Mouse (Mus musculus): ENCODE results near the gene Fam185a. TPM values are rescaled to one million over a fixed set of nuclear protein-coding genes. Genes with fewer than 3 reads are reported as not detected.

The Fam185a gene
- total and polyA plus RNA-seq, 3 experiments, result 4.5 to 19.9 (median 18.4) TPM

DNA sequence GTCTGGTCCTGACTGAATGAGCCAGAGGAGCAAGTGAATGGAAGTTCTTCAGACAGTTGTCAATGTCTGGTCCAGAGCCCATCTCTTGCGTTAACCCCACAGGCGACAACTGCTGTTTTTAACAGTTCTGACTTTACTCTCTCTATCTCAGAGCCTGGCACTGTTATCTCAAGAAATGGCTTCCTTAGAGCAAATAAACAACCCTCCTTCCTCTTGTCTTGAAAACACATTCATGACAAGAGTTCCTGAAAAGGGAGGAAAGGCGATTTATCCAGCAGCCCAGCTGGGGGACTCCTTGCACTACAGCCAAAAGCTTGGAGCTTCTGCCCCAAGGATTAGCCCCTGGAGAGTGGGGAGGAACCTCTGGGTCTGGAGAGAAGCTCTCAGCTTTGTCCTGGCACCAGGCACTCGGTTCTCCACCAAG lies 102.7 kb downstream of the Fam185a start:
- no peak overlapping the region for H3K4me3 ChIP-seq
- H3K27ac ChIP-seq, result peak overlapping the region; percentile 47
- no peaks in the 10 kb centered on the region for H3K79me2 ChIP-seq (replicated peaks; ENCODE audit: control insufficient read depth, insufficient read depth, low read length)
- H3K9ac ChIP-seq (ENCODE audit: low read depth, low read length), result no peak overlapping the region
- WGBS, result 42% methylated on average over 4 of the region's 4 CpGs
- intact Hi-C loops (cut with DNase I), result no loop called here
- no peak for TF ChIP-seq EP300 (IDR thresholded peaks at IDR 0.05; ENCODE audit: insufficient read depth, low read depth, low read length)
- no peak for TF ChIP-seq CTCF (IDR thresholded peaks at IDR 0.05)
- TF ChIP-seq POLR2A (IDR thresholded peaks at IDR 0.05; ENCODE audit: insufficient read depth, low read depth, low read length), result no peak
- no peaks in the 10 kb centered on the region for H3K27me3 ChIP-seq (ENCODE audit: control insufficient read depth, insufficient read depth, low read length)
- peaks cover 4% of the 10 kb centered on the region for H3K4me1 ChIP-seq (ENCODE audit: control insufficient read depth, insufficient read depth, low read length)
- DNase-seq, result peak; percentile 43 to 64
- H3K36me3 ChIP-seq (ENCODE audit: control insufficient read depth, insufficient read depth, low read length), result no peaks in the 10 kb centered on the region

DNA sequence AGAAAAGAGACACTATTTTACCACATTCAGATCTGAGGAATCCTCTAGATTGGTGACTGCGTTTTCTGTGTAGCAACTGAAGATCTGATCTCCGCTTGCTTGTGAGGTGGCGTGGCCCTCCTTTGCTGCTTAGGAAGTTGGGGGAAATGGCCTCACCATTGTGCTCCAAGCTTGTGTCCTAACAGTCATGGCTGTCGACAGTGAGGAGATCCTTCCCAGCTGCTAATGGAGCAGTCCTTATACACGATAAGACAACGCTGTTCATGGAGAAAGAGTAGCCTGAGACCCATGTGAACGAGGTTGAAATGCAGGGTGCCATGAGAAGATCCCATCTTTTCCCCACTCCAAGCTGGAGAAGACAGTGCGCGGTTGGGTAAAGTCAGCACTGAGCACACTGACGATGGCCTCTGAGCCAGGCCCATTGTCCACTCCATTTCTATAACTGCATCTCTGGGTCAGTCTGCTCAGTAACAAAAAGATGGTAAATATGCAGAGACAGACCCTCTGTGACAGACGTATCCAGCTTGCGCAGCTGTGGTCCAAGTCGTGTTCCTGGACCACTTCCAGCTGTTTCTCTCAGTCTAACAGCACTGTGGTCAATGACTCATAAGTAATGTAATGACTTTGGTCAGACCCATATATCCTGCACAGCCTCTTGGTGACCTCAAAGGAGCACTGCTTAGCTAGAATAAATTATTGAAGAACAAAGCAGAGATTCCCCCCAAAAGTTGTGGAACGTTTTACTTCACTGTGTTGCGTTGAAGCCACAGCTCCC lies 103.5 kb downstream of the Fam185a start:
- Histone ChIP-seq H3K36me3 (ENCODE audit: control insufficient read depth, insufficient read depth, low read length) (no peaks in the 10 kb centered on the region), H3K4me3 (no peak overlapping the region), H3K27me3 (ENCODE audit: control insufficient read depth, insufficient read depth, low read length) (no peaks in the 10 kb centered on the region), H3K4me1 (ENCODE audit: control insufficient read depth, insufficient read depth, low read length) (peaks cover 4% of the 10 kb centered on the region), H3K79me2 (replicated peaks; ENCODE audit: control insufficient read depth, insufficient read depth, low read length) (no peaks in the 10 kb centered on the region), H3K9ac (ENCODE audit: low read depth, low read length) (no peak overlapping the region), H3K27ac (peak overlapping the region; percentile 47)
- intact Hi-C loops (cut with DNase I), result no loop called here
- DNase-seq, result peak; percentile 44 to 48
- 60% methylated on average over 15 of the region's 15 CpGs for WGBS
- TF ChIP-seq CTCF (IDR thresholded peaks at IDR 0.05) (no peak), EP300 (IDR thresholded peaks at IDR 0.05; ENCODE audit: insufficient read depth, low read depth, low read length) (no peak), POLR2A (IDR thresholded peaks at IDR 0.05; ENCODE audit: insufficient read depth, low read depth, low read length) (no peak)

DNA sequence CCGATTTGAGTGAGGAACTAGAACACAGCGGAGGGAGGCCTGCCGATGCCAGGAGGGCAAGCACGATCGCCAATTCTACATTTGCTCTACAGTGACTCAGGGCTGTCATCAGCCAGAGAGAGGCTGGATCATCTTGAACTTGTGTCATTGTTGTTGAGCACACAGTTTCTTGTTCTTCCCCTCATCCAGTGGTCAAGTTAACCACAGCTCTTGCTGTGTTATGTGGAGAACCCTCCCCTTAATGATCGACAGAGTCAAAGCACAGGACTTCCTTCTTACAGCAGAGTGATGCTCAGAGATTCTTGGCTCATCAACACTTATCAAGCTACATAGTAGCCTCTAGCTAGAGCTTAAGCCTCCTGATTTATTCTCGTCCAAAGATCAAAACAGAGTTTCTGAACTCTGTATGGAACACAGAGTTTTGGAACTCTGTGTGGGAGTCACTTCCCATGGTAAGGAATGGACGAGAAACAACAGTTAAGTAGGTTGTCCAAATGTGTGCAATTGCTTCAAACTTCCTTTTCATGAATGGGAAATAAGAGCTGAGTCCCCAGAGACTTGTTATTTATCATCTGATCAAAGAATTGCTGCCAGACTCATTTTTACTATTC lies 104.5 kb downstream of the Fam185a start:
- H3K9ac ChIP-seq (ENCODE audit: low read depth, low read length), result no peak overlapping the region
- TF ChIP-seq CTCF (IDR thresholded peaks at IDR 0.05) (no peak), EP300 (IDR thresholded peaks at IDR 0.05; ENCODE audit: insufficient read depth, low read depth, low read length) (no peak), POLR2A (IDR thresholded peaks at IDR 0.05; ENCODE audit: insufficient read depth, low read depth, low read length) (no peak)
- no peaks in the 10 kb centered on the region for H3K27me3 ChIP-seq (ENCODE audit: control insufficient read depth, insufficient read depth, low read length)
- no peaks in the 10 kb centered on the region for H3K36me3 ChIP-seq (ENCODE audit: control insufficient read depth, insufficient read depth, low read length)
- 67% methylated on average over 8 of the region's 8 CpGs for WGBS
- DNase-seq, result no peak
- peaks cover 5% of the 10 kb centered on the region for H3K4me1 ChIP-seq (ENCODE audit: control insufficient read depth, insufficient read depth, low read length)
- intact Hi-C loops (cut with DNase I), result no loop called here
- peak overlapping the region; percentile 47 for H3K27ac ChIP-seq
- H3K4me3 ChIP-seq, result no peak overlapping the region
- H3K79me2 ChIP-seq (replicated peaks; ENCODE audit: control insufficient read depth, insufficient read depth, low read length), result no peaks in the 10 kb centered on the region

Other genes starting within 250 kb of the Fam185a start
- 1 to 10 TPM; 3.5 to 3.7 TPM for gene Gsap, start 238.7 kb upstream of the Fam185a start, total RNA-seq (2021)
- 1.7 and 4.7 TPM in 2 replicates for gene Gsap, start 238.7 kb upstream of the Fam185a start, polyA plus RNA-seq (2012; rRNA removed)
- gene Fgl2, start 52.3 kb upstream of the Fam185a start, total RNA-seq (2021), result 10 to 100 TPM; 26.3 to 27.2 TPM
- gene Fgl2, start 52.3 kb upstream of the Fam185a start, polyA plus RNA-seq (2012; rRNA removed), result 16.9 and 27.0 TPM in 2 replicates
- 1 to 10 TPM; 2.8 to 3.1 TPM for gene Ccdc146, start 281 bp upstream of the Fam185a start, total RNA-seq (2021)
- gene Ccdc146, start 281 bp upstream of the Fam185a start, polyA plus RNA-seq (2012; rRNA removed), result 1.5 and 2.9 TPM in 2 replicates
- gene Lrrc17, start 118.6 kb downstream of the Fam185a start, total RNA-seq (2021), result 1 to 10 TPM; 2.0 to 3.1 TPM
- gene Lrrc17, start 118.6 kb downstream of the Fam185a start, polyA plus RNA-seq (2012; rRNA removed), result 2.7 and 4.7 TPM in 2 replicates
- gene Fbxl13, start 220.7 kb downstream of the Fam185a start, total RNA-seq (2021), result not detected
- gene Fbxl13, start 220.7 kb downstream of the Fam185a start, polyA plus RNA-seq (2012; rRNA removed), result 0.35 and 0.47 TPM in 2 replicates
- 1 to 10 TPM; 8.0 to 9.4 TPM for gene Armc10, start 220.9 kb downstream of the Fam185a start, total RNA-seq (2021)
- 10.8 and 12.2 TPM in 2 replicates for gene Armc10, start 220.9 kb downstream of the Fam185a start, polyA plus RNA-seq (2012; rRNA removed)